Mouse (Mus musculus): ENCODE data around the gene Qrsl1. TPM values are rescaled to one million over a fixed set of nuclear protein-coding genes. Genes with fewer than 3 reads are reported as not detected.
"Not testable (repeated sequence)": the region's sequence is repeated elsewhere in the genome, so short reads cannot be mapped to it uniquely, and the experiment has no call there.

Qrsl1 gene
- 15.6 and 18.0 TPM in 2 replicates for polyA plus RNA-seq (2014; fragmentation: Nextera tagmentation; extraction: Ambion mirVana)

DNA sequence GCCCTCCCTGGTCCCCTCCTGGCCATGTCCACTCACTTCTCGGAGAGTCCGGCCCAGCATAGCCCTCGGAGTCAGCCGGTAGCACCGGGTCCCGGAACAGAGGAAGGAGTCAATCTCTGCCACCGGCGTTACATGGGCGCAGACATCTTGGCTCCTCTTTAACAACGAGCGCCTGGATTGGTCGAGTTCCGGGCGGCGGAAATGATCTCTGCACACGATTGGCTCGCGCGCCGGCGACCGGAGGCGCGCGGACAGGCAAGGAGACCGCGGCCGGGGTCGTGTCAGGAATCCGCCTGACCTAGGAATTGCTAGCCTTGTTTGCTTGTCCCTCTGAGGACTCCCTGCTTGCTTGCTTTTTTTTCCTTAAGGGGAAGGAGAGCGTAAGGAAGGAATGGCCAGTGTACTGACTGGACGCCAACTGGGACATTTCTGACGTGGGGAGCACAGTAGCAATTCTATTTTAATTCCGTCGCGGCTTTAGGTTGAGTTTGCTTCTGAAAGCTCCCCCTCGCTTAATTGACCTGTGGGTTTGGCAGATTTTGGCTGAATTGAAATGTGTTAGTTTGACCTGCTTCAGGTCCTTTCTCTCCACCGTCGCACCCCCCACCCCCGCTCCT lies at the start of gene Qrsl1, which contains the start of gene Rtn4ip1:
TSS of gene Qrsl1 (minus strand) at position 168 of the 617 bp plus-strand sequence.
TSS of gene Rtn4ip1 (plus strand) at position 230 of the 617 bp plus-strand sequence.
- no peaks in the 10 kb centered on the region for H3K36me3 ChIP-seq (ENCODE audit: control insufficient read depth, insufficient read depth, low read length)
- peak within 1 kb of the TSS; percentile 82 for H3K4me3 ChIP-seq (ENCODE audit: low read depth, low read length)
- no peaks in the 10 kb centered on the region for H3K9me3 ChIP-seq (ENCODE audit: control insufficient read depth, low read length)
- under 1% methylated on average over 39 of the region's 40 CpGs for WGBS
- no peaks in the 10 kb centered on the region for H3K27me3 ChIP-seq (replicated peaks; ENCODE audit: control insufficient read depth, insufficient read depth, low read length)
- DNase-seq (ENCODE audit: low spot score) = peak; percentile 96
- ATAC-seq (ENCODE audit: low read depth) = peak; percentile 99
- peak within 1 kb of the TSS; percentile 46; the same call in 1 of the 2 replicates for H3K27ac ChIP-seq (replicated peaks; ENCODE audit: low read depth, low read length)
- peaks cover 6% of the 10 kb centered on the region; the same call in 1 of the 2 replicates for H3K4me1 ChIP-seq (ENCODE audit: control insufficient read depth, insufficient read depth, low read length)
- peak within 1 kb of the TSS; percentile 81 for H3K4me2 ChIP-seq (ENCODE audit: low read depth, low read length)
- peak within 1 kb of the TSS; percentile 75 for H3K9ac ChIP-seq (ENCODE audit: low read depth, low read length)

DNA sequence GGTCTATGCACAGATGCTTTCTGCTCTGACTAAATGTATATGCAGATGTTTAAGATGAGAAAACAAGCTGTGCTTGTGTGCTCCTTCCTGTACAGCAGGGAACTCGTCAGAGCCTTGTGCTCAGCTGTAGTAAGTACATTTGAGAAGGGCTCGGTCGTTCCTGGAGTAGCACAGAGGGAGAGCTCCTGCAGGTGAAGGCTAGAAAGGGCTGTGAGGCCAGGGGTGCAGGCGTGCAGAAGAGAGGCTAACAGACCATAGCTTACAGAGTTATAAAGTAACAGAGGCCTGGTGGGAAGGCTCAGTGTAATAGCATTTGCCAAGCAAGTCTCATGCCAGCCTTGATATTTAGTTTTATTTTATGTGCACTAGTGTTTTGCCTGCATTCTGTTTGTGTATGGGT lies 43.9 kb upstream of the Qrsl1 start:
- 64% methylated on average over 4 of the region's 4 CpGs for WGBS
- DNase-seq (ENCODE audit: low spot score) = no peak
- no peaks in the 10 kb centered on the region for H3K36me3 ChIP-seq (ENCODE audit: control insufficient read depth, insufficient read depth, low read length)

DNA sequence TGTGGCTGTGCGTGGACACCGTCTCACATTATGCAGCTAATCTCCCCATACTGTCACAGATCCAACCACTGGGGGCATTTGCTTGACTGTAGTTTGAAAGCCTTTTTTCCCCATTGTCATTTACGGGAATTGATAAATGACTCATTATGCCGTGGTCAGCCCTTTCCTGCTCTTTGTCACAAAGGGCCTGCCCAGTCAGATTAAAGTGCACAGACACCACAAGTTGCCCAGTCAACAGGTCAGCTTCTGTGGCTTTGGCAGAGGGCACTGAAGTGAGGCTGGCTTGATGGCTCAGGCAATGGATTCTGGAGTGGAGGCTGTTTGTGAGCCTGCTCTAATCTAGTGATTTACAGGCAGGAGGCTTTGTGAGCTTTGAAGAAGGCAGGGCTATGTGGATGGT lies 42.2 kb upstream of the Qrsl1 start:
- no peak for ATAC-seq (ENCODE audit: low read depth)
- H3K4me1 ChIP-seq (ENCODE audit: control insufficient read depth, insufficient read depth, low read length) = no peaks in the 10 kb centered on the region
- no peak overlapping the region for H3K27ac ChIP-seq (replicated peaks; ENCODE audit: low read depth, low read length)
- no peak overlapping the region for H3K4me2 ChIP-seq (ENCODE audit: low read depth, low read length)
- H3K27me3 ChIP-seq (replicated peaks; ENCODE audit: control insufficient read depth, insufficient read depth, low read length) = no peaks in the 10 kb centered on the region
- no peak for DNase-seq (ENCODE audit: low spot score)
- H3K9ac ChIP-seq (ENCODE audit: low read depth, low read length) = no peak overlapping the region
- H3K9me3 ChIP-seq (ENCODE audit: control insufficient read depth, low read length) = no peaks in the 10 kb centered on the region
- no peaks in the 10 kb centered on the region for H3K36me3 ChIP-seq (ENCODE audit: control insufficient read depth, insufficient read depth, low read length)
- WGBS = 78% methylated on average over 4 of the region's 4 CpGs
- no peak overlapping the region for H3K4me3 ChIP-seq (ENCODE audit: low read depth, low read length)

More for the DNA sequence above, 43.9 kb upstream of the Qrsl1 start:
- Histone ChIP-seq H3K27ac (replicated peaks; ENCODE audit: low read depth, low read length) (no peak overlapping the region), H3K4me2 (ENCODE audit: low read depth, low read length) (no peak overlapping the region), H3K4me3 (ENCODE audit: low read depth, low read length) (no peak overlapping the region), H3K27me3 (replicated peaks; ENCODE audit: control insufficient read depth, insufficient read depth, low read length) (no peaks in the 10 kb centered on the region), H3K4me1 (ENCODE audit: control insufficient read depth, insufficient read depth, low read length) (no peaks in the 10 kb centered on the region), H3K9ac (ENCODE audit: low read depth, low read length) (no peak overlapping the region), H3K9me3 (ENCODE audit: control insufficient read depth, low read length) (no peaks in the 10 kb centered on the region)
- ATAC-seq (ENCODE audit: low read depth) = no peak

DNA sequence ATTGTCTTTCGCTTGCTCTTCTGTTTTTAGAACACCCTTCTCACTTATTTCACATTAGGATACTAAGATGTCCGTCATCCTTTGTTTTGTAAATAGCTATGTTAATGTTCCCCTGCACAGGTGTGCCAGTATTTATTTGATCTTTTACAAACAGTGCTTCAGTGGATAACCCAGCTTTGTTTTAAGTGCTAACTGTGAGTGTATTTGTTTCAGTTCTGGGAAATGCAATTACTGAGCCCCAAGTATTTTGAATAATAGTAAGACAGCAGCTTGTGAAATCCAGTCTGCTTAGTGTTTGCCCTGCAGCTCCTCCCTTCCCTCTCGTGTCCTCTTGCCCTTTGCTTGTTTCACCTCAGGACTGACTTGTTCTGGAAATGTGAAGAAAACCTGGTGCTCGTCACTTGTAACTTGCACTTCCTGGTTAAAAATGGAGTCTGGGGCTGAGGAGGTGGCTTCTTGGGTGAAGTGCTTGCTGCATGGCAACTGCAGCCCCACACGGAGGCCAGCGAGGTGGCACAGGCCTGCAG lies 37.7 kb upstream of the Qrsl1 start:
- 71% methylated on average over 6 of the region's 6 CpGs for WGBS

DNA sequence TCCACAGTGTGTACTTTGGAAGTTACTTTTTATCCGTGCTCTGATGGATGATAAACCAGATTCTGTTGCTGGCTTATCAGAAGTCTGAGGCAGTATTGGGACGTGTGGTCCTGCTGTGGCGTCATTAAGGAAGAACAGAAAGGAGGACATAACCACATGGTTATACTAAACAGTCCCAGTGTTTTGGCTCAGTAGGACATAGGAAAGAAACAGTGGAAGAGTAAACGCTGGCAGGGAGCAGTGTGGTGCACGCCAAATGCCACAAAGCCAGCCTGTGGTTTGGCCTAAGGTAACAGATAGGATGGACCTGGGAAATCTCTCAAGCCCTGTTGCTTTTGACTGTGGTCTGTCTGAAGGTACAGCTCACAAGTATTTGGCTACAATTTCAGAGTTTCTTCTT lies 27.1 kb upstream of the Qrsl1 start:
- no peak for DNase-seq (ENCODE audit: low spot score)
- no peaks in the 10 kb centered on the region for H3K4me1 ChIP-seq (ENCODE audit: control insufficient read depth, insufficient read depth, low read length)
- no peak overlapping the region for H3K9ac ChIP-seq (ENCODE audit: low read depth, low read length)
- WGBS = 69% methylated on average over 5 of the region's 5 CpGs
- no peaks in the 10 kb centered on the region for H3K9me3 ChIP-seq (ENCODE audit: control insufficient read depth, low read length)
- H3K27ac ChIP-seq (replicated peaks; ENCODE audit: low read depth, low read length) = no peak overlapping the region
- no peaks in the 10 kb centered on the region for H3K27me3 ChIP-seq (replicated peaks; ENCODE audit: control insufficient read depth, insufficient read depth, low read length)
- 0 out of 2 replicates have a peak, but pooled peaks cover 6% of the 10 kb centered on the region for H3K36me3 ChIP-seq (ENCODE audit: control insufficient read depth, insufficient read depth, low read length)
- no peak overlapping the region for H3K4me3 ChIP-seq (ENCODE audit: low read depth, low read length)
- no peak for ATAC-seq (ENCODE audit: low read depth)
- no peak overlapping the region for H3K4me2 ChIP-seq (ENCODE audit: low read depth, low read length)

More for the DNA sequence above, 37.7 kb upstream of the Qrsl1 start:
- no peaks in the 10 kb centered on the region for H3K9me3 ChIP-seq (ENCODE audit: control insufficient read depth, low read length)
- H3K4me1 ChIP-seq (ENCODE audit: control insufficient read depth, insufficient read depth, low read length) = no peaks in the 10 kb centered on the region
- no peak overlapping the region for H3K4me3 ChIP-seq (ENCODE audit: low read depth, low read length)
- no peaks in the 10 kb centered on the region for H3K27me3 ChIP-seq (replicated peaks; ENCODE audit: control insufficient read depth, insufficient read depth, low read length)
- no peak for DNase-seq (ENCODE audit: low spot score)
- H3K27ac ChIP-seq (replicated peaks; ENCODE audit: low read depth, low read length) = no peak overlapping the region
- H3K4me2 ChIP-seq (ENCODE audit: low read depth, low read length) = no peak overlapping the region
- ATAC-seq (ENCODE audit: low read depth) = no peak
- no peak overlapping the region for H3K9ac ChIP-seq (ENCODE audit: low read depth, low read length)
- H3K36me3 ChIP-seq (ENCODE audit: control insufficient read depth, insufficient read depth, low read length) = no peaks in the 10 kb centered on the region

DNA sequence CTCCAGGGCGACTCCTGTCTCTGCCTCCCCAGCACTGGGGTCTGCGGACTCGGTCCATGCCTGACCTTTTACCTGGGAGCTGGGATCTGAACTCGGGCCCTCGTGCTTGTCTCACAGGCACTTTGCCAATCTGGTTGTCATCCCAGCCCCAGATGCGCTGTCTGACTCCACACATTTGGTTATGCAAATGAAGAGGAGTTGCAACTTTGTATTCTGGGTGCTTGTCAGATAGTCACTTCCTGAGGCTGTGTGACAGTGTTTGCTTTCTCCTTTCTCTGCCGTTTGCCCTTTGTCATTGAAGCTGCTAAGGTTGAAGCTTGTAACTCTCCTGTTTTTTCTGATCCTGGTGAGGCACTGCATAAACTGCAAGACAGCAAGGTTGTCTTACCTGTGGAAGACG lies 26.2 kb upstream of the Qrsl1 start:
- no peak for ATAC-seq (ENCODE audit: low read depth)
- Histone ChIP-seq H3K27me3 (replicated peaks; ENCODE audit: control insufficient read depth, insufficient read depth, low read length) (no peaks in the 10 kb centered on the region), H3K4me3 (ENCODE audit: low read depth, low read length) (no peak overlapping the region), H3K4me1 (ENCODE audit: control insufficient read depth, insufficient read depth, low read length) (no peaks in the 10 kb centered on the region), H3K36me3 (ENCODE audit: control insufficient read depth, insufficient read depth, low read length) (peaks cover 9% of the 10 kb centered on the region; the same call in 1 of the 2 replicates), H3K27ac (replicated peaks; ENCODE audit: low read depth, low read length) (no peak overlapping the region), H3K4me2 (ENCODE audit: low read depth, low read length) (no peak overlapping the region), H3K9me3 (ENCODE audit: control insufficient read depth, low read length) (no peaks in the 10 kb centered on the region), H3K9ac (ENCODE audit: low read depth, low read length) (no peak overlapping the region)
- WGBS = 81% methylated on average over 8 of the region's 8 CpGs
- DNase-seq (ENCODE audit: low spot score) = no peak

DNA sequence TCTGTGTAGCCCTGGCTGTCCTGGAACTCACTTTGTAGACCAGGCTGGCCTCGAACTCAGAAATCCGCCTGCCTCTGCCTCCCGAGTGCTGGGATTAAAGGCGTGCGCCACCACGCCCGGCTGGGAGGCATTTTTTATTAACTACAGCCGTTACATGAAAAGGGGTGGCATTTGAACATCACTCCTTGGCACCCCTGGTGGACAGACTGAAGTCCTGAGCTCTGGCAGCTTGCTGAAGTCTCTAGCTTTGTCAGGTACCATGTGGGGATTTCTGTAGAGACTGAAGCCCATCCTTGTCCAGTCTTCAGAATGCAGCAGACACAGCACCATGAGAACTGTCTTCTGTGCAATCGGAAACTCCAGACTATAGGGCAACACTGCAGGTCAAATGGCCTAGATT lies 24.2 kb upstream of the Qrsl1 start:
- not testable (repeated sequence) for H3K27ac ChIP-seq (replicated peaks; ENCODE audit: low read depth, low read length); H3K9me3 ChIP-seq (ENCODE audit: control insufficient read depth, low read length); H3K9ac ChIP-seq (ENCODE audit: low read depth, low read length); DNase-seq (ENCODE audit: low spot score); H3K4me2 ChIP-seq (ENCODE audit: low read depth, low read length); ATAC-seq (ENCODE audit: low read depth); H3K4me1 ChIP-seq (ENCODE audit: control insufficient read depth, insufficient read depth, low read length); H3K4me3 ChIP-seq (ENCODE audit: low read depth, low read length); H3K27me3 ChIP-seq (replicated peaks; ENCODE audit: control insufficient read depth, insufficient read depth, low read length); H3K36me3 ChIP-seq (ENCODE audit: control insufficient read depth, insufficient read depth, low read length)
- WGBS = 91% methylated on average over 8 of the region's 9 CpGs

DNA sequence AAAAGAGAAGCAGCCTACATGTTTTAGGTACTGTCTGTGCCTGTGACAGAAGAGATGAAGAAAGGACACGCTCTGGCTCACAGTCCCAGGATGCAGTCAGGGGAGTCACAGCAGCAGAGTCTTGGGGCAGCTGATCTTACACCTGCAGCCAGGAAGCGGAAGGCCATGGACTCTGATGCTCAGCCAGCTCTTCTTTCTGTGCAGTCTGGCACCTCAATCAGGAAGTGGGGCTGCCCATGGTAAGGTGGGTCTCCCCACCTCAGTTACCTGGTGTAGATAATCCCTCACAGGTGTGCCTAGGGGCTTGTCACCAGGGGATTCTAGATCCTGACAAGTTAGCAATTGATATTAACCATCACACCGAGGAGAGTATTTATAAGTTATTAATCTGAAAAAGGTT lies 21.6 kb upstream of the Qrsl1 start:
- Histone ChIP-seq H3K36me3 (ENCODE audit: control insufficient read depth, insufficient read depth, low read length) (peaks cover 6% of the 10 kb centered on the region; the same call in 1 of the 2 replicates), H3K4me3 (ENCODE audit: low read depth, low read length) (no peak overlapping the region), H3K9me3 (ENCODE audit: control insufficient read depth, low read length) (no peaks in the 10 kb centered on the region), H3K27me3 (replicated peaks; ENCODE audit: control insufficient read depth, insufficient read depth, low read length) (no peaks in the 10 kb centered on the region), H3K9ac (ENCODE audit: low read depth, low read length) (no peak overlapping the region), H3K4me2 (ENCODE audit: low read depth, low read length) (no peak overlapping the region), H3K27ac (replicated peaks; ENCODE audit: low read depth, low read length) (no peak overlapping the region), H3K4me1 (ENCODE audit: control insufficient read depth, insufficient read depth, low read length) (no peaks in the 10 kb centered on the region)
- 92% methylated on average over 3 of the region's 3 CpGs for WGBS
- DNase-seq (ENCODE audit: low spot score) (no peak), ATAC-seq (ENCODE audit: low read depth) (no peak)

Measured in embryonic facial prominence, embryonic 14.5 days (tissue).